Mouse (Mus musculus): ENCODE data around the gene Tmprss11f. TPM values are rescaled to one million over a fixed set of nuclear protein-coding genes. Genes with fewer than 3 reads are reported as not detected.

The Tmprss11f gene
- not detected in 2 replicates for polyA plus RNA-seq (2012; rRNA removed)

DNA sequence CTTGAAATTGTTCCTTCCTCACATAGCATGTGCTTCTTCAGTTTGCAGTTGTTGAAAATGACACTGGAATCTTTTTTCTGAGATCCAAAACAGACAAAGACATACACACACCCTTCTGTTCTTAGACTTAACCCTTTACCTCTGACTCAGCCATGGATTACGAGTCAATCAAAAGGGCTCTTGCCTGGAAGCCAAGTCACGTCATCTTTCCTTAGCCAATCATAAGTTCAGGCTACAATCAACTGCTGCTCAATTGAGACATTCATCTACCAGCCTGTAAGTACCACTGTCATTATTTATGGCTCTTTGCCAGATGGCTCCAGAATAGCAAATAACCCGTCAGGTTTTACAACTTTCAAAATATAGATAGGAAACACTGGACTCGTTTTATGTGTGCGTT, at the start of gene Tmprss11f:
Gene Tmprss11f (minus strand): TSS at position 101 of the 400 bp plus-strand sequence.

DNA sequence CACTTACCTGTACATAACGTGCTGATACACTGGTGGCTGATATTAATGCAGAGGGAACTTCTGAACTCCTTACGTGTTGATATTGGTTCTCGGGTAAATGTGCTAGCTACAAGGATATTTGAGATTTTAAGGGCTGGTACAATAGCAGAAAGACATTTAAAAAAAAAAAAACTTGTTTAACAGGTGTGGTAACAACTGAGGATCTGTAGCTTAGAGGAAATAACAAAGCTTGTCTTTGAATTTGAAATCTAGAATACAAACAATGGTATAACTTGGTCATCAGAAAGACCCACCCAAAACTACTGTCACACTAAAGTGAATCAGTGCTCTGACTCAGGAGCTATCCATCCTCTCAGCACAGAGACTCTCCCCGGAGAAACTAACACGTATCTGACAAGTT, 44.0 kb upstream of the Tmprss11f start, which contains the start of gene Tmprss11b:
Gene Tmprss11b (minus strand): TSS at position 101 of the 400 bp plus-strand sequence.

DNA sequence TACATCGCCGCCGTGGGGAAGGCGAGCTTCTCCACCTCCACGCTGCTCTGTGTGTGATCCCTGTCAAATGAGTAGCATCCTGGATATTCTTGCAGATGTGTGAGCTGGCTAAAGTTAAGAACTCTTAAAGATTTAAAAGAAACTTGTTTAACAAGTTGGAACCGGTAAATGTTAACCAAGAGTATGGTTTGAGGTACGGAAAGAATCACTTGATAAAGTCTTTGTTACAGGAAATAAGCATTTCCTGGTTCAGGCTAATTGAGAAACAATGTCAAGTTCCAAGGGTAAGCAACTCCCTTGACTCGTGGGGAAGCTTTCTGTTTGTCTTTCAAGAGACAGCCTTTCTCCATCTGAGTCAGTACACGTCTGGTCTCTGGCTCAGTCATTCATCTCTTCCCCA, 113.7 kb downstream of the Tmprss11f start, which contains the start of gene Tmprss11g:
Gene Tmprss11g (minus strand): TSS at position 101 of the 400 bp plus-strand sequence.

Other genes starting within 250 kb of the Tmprss11f start
- gene Tmprss11a, start 163.4 kb downstream of the Tmprss11f start, polyA plus RNA-seq (2012; rRNA removed), result not detected in 2 replicates
- gene Tmprss11g, start 113.8 kb downstream of the Tmprss11f start, polyA plus RNA-seq (2012; rRNA removed), result not detected in 2 replicates
- gene Tmprss11b, start 43.9 kb upstream of the Tmprss11f start, polyA plus RNA-seq (2012; rRNA removed), result not detected in 2 replicates
- gene Tmprss11e, start 113.4 kb upstream of the Tmprss11f start, polyA plus RNA-seq (2012; rRNA removed), result not detected in 2 replicates
- 7.7 and 8.4 TPM in 2 replicates for gene Ythdc1, start 171.8 kb upstream of the Tmprss11f start, polyA plus RNA-seq (2012; rRNA removed)

Measured in colon, adult 2 months (tissue).